Mouse (Mus musculus) intestine, embryonic 14.5 days (tissue): ENCODE data around the gene Myo16. TPM values are rescaled to one million over a fixed set of nuclear protein-coding genes. Genes with fewer than 3 reads are reported as not detected.
A peak's percentile ranks its signal among the peaks of the same experiment; 100 is the strongest.

Experiments
- ATAC-seq: fragments of 200-750 bp; cut with Nextera tagmentation; replicated peaks from 2 replicates; pipeline ENCODE4 v1.8.0; 2017; ENCODE audit warnings: low read depth, moderate number of reproducible peaks, moderate TSS enrichment, moderate library complexity; ENCODE audit not compliant: low FRiP score, low TSS enrichment
- DNase-seq: peaks from one replicate; pipeline ENCODE4 v3.0.0-alpha.2; 2018; ENCODE audit warnings: low spot score
- H3K27ac ChIP-seq: fragments of 300-500 bp; sonication (generic); 2 replicates; pipeline ENCODE4 v1.5.1; 2014; ENCODE audit warnings: low read depth, mild to moderate bottlenecking, control low read depth
- H3K27me3 ChIP-seq: fragments of 300-500 bp; sonication (generic); replicated peaks from 2 replicates; pipeline ENCODE4 v1.6.1; 2014; ENCODE audit warnings: low read length, control low read depth; ENCODE audit not compliant: control insufficient read depth, insufficient read depth
- H3K36me3 ChIP-seq: fragments of 300-500 bp; sonication (generic); 2 replicates; pipeline ENCODE4 v1.6.1; 2014; ENCODE audit warnings: low read length, control low read depth; ENCODE audit not compliant: control insufficient read depth, insufficient read depth
- H3K4me1 ChIP-seq: fragments of 300-500 bp; sonication (generic); replicated peaks from 2 replicates; pipeline ENCODE4 v1.6.1; 2014; ENCODE audit warnings: low read length, control low read depth, mixed read lengths; ENCODE audit not compliant: control insufficient read depth, insufficient read depth
- H3K4me2 ChIP-seq: fragments of 300-500 bp; sonication (generic); 2 replicates; pipeline ENCODE4 v1.6.1; 2014; ENCODE audit warnings: low read length
- H3K4me3 ChIP-seq: fragments of 300-500 bp; sonication (generic); 2 replicates; pipeline ENCODE4 v1.5.1; 2014; ENCODE audit warnings: low read depth, low read length, control low read depth, mixed read lengths
- H3K9ac ChIP-seq: fragments of 300-500 bp; sonication (generic); 2 replicates; pipeline ENCODE4 v1.6.1; 2014; ENCODE audit warnings: mild to moderate bottlenecking, low read length
- H3K9me3 ChIP-seq: fragments of 300-500 bp; sonication (generic); 2 replicates; pipeline ENCODE4 v1.6.1; 2016; ENCODE audit warnings: low read length, control low read depth; ENCODE audit not compliant: control insufficient read depth
- WGBS: fragments of 180-500 bp; shearing (Covaris S2); extraction: QIAGEN DNeasy Blood & Tissue Kit; methylation state at CpG from one replicate; pipeline ENCODE4 v1.1.7; 2014; 5-methylcytosine and 5-hydroxymethylcytosine counted together
- polyA plus RNA-seq: library from polyadenylated mRNA; unstranded; fragments of >200 nt; fragmentation: Nextera tagmentation; extraction: Ambion mirVana; gene quantifications from 2 replicates; pipeline ENCODE4 v1.2.1, GENCODE M21; 2014

Myo16 gene
- polyA plus RNA-seq, 1 experiment from 2014 or later, result 0.26 TPM

DNA sequence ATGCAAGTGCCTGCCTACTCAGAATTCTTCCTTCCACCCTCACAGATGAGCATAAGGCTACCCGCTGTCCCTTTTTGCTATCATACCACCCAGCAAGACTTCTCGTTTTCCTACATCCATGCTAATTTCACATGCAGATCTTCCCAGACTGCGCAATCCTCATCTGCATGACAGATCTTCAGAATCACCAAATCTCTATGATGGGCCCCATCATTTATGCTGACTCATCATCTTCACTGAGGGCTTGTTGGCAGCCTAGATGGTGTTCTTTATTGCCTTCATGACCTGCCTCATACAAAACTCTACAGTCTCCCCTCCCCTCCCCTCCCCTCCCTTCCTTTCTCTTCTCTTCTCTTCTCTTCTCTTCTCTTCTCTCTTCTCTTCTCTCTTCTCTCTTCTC is 395.7 kb downstream of the Myo16 start:
- no peak overlapping the region for H3K4me2 ChIP-seq
- no peaks in the 10 kb centered on the region for H3K4me1 ChIP-seq
- no peaks in the 10 kb centered on the region for H3K36me3 ChIP-seq
- no peaks in the 10 kb centered on the region for H3K27me3 ChIP-seq
- ATAC-seq, result no peak
- no peak overlapping the region for H3K27ac ChIP-seq
- H3K4me3 ChIP-seq, result no peak overlapping the region
- no peak for DNase-seq
- H3K9me3 ChIP-seq, result no peaks in the 10 kb centered on the region
- H3K9ac ChIP-seq, result no peak overlapping the region
- 96% methylated on average over 3 of the region's 3 CpGs for WGBS

DNA sequence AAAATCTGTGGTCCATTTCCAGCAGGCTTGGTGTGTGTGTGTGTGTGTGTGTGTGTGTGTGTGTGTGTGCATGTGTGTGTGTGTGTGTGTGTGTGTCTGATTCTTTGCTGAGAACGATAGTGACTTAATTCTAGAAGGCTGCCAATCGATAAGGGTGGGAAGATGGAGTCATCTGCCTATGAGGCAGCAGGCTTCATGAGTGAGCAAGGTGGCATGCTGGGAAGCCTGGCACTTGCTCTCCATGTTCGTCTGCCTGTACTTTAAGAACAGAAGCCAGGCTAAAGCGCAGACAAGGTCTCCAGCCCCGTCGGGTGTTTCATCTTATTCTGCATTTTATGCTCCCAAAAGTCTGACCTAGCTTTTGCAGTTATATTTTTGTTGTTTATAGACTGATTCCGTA is 404.2 kb downstream of the Myo16 start:
- Histone ChIP-seq H3K36me3 (no peaks in the 10 kb centered on the region), H3K9ac (no peak overlapping the region), H3K4me2 (no peak overlapping the region), H3K4me3 (no peak overlapping the region), H3K27ac (no peak overlapping the region), H3K27me3 (no peaks in the 10 kb centered on the region), H3K4me1 (no peaks in the 10 kb centered on the region), H3K9me3 (no peaks in the 10 kb centered on the region)
- 82% methylated on average over 7 of the region's 7 CpGs for WGBS
- ATAC-seq (no peak), DNase-seq (no peak)

DNA sequence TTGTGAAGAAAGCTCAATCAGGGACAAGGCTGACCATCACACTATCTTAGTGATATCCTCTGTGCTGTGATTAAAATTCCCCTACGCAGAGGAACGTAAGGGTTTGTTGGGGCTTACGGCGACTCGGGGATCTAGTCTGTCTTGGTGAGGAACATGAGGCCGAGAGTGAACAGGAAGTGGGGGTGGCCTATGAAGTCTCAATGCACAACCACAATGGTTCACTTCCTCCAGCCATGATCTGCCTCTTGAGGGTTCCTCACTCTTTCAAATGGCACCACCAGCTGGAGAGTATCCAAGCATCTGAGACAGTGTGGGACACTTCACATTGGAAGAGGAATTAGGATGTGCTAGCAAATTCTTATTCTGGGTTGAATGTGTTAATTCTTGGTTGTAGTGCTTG is 405.8 kb downstream of the Myo16 start:
- DNase-seq (no peak), ATAC-seq (no peak)
- Histone ChIP-seq H3K27ac (no peak overlapping the region), H3K9me3 (no peaks in the 10 kb centered on the region), H3K4me1 (no peaks in the 10 kb centered on the region), H3K27me3 (no peaks in the 10 kb centered on the region), H3K9ac (no peak overlapping the region), H3K36me3 (no peaks in the 10 kb centered on the region), H3K4me3 (no peak overlapping the region), H3K4me2 (no peak overlapping the region)
- WGBS, result 84% methylated on average over 6 of the region's 6 CpGs

GRCm38 (mm10) chr8:10561616-10562015 is 407.9 kb downstream of the Myo16 start:
- DNase-seq, result no peak
- 77% methylated on average over 5 of the region's 5 CpGs for WGBS
- H3K9me3 ChIP-seq, result no peaks in the 10 kb centered on the region
- H3K36me3 ChIP-seq, result no peaks in the 10 kb centered on the region
- H3K4me2 ChIP-seq, result no peak overlapping the region
- no peaks in the 10 kb centered on the region for H3K27me3 ChIP-seq
- H3K27ac ChIP-seq, result no peak overlapping the region
- H3K4me1 ChIP-seq, result no peaks in the 10 kb centered on the region
- ATAC-seq, result no peak
- H3K9ac ChIP-seq, result no peak overlapping the region
- no peak overlapping the region for H3K4me3 ChIP-seq

DNA sequence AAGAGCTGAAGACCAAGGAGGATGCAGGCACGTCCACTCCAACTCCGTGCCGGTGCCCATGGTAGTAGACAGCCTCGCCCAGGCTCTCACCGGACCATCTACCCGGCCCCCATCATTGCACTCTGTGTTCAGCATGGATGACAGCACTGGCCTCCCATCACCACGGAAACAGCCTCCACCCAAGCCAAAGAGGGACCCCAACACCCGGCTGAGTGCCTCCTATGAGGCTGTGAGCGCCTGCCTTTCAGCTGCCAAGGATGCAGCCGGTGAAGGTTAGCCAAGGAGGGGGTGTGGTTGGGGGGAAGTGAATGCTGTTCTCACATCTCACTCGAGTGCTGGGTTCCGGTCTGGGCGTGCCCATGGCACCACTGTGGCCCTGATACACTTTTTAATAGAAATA is 408.3 kb downstream of the Myo16 start:
- 83% methylated on average over 13 of the region's 13 CpGs for WGBS
- DNase-seq (no peak), ATAC-seq (no peak)
- no peak overlapping the region for H3K9ac ChIP-seq
- H3K4me2 ChIP-seq, result no peak overlapping the region
- no peaks in the 10 kb centered on the region for H3K4me1 ChIP-seq
- no peak overlapping the region for H3K27ac ChIP-seq
- H3K27me3 ChIP-seq, result no peaks in the 10 kb centered on the region
- no peaks in the 10 kb centered on the region for H3K36me3 ChIP-seq
- no peak overlapping the region for H3K4me3 ChIP-seq
- H3K9me3 ChIP-seq, result no peaks in the 10 kb centered on the region

DNA sequence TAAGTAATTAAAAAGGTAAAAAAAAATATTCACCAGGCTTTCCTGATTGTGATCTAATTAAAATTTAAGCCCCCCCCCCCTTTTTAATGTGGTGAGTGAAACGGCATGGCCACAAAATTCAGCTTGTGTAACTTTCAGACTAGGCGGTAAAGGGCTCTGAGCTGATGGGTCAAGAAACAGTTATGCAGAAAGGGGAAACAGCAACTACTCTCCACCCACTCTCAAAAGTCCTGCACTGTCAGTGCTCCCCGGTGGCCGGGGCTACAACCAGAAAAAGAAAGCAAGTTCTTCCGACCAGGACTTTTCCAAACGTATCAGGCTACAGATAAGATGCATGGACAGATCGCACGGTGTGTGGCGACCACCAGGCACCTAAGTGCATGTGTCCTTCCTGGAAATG is 408.9 kb downstream of the Myo16 start:
- no peak for ATAC-seq
- 88% methylated on average over 9 of the region's 9 CpGs for WGBS

GRCm38 (mm10) chr8:10565231-10566029 is 411.7 kb downstream of the Myo16 start:
- no peak overlapping the region for H3K4me2 ChIP-seq
- ATAC-seq (no peak), DNase-seq (no peak)
- H3K27me3 ChIP-seq, result no peaks in the 10 kb centered on the region
- no peaks in the 10 kb centered on the region for H3K9me3 ChIP-seq
- no peaks in the 10 kb centered on the region for H3K36me3 ChIP-seq
- H3K4me1 ChIP-seq, result no peaks in the 10 kb centered on the region
- H3K4me3 ChIP-seq, result no peak overlapping the region
- H3K27ac ChIP-seq, result no peak overlapping the region
- H3K9ac ChIP-seq, result no peak overlapping the region
- WGBS, result 74% methylated on average over 11 of the region's 11 CpGs

More for the DNA sequence above, 408.9 kb downstream of the Myo16 start:
- no peak overlapping the region for H3K9ac ChIP-seq
- H3K4me1 ChIP-seq, result no peaks in the 10 kb centered on the region
- no peaks in the 10 kb centered on the region for H3K9me3 ChIP-seq
- no peak overlapping the region for H3K4me3 ChIP-seq
- H3K27me3 ChIP-seq, result no peaks in the 10 kb centered on the region
- DNase-seq, result no peak
- H3K36me3 ChIP-seq, result no peaks in the 10 kb centered on the region
- H3K27ac ChIP-seq, result no peak overlapping the region
- H3K4me2 ChIP-seq, result no peak overlapping the region

DNA sequence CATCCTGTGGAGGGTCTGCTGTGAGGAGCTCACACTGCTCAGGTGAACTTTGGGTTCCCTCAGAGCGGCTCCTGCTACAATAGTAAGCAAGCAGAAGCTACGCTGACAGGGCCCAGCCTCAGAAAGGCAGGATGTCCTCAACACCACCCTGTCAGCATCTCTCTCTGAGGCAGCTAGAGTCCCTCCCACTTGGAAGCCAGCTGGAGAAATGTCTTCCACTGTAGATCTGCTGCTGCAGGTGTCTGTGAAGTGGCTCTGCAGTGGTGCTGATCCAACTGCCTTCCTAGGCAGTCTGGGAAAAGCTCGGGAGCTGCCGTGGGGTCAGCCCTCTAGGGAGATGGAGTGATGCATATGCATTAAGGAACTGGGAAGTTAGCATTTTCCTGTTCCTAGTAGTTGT is 414.7 kb downstream of the Myo16 start:
- H3K9me3 ChIP-seq, result no peaks in the 10 kb centered on the region
- H3K4me2 ChIP-seq, result no peak overlapping the region
- ATAC-seq, result no peak
- WGBS, result 72% methylated on average over 4 of the region's 4 CpGs
- no peak overlapping the region for H3K9ac ChIP-seq
- H3K4me3 ChIP-seq, result no peak overlapping the region
- no peaks in the 10 kb centered on the region for H3K4me1 ChIP-seq
- no peak for DNase-seq
- no peaks in the 10 kb centered on the region for H3K27me3 ChIP-seq
- H3K36me3 ChIP-seq, result no peaks in the 10 kb centered on the region
- no peak overlapping the region for H3K27ac ChIP-seq

GRCm38 (mm10) chr8:10574096-10574495 is 420.4 kb downstream of the Myo16 start:
- whole genome bisulfite sequencing, result 13% methylated on average over 6 of the region's 6 CpGs

More at GRCm38 (mm10) chr8:10574096-10574495, 420.4 kb downstream of the Myo16 start:
- no peak overlapping the region for H3K4me3 ChIP-seq
- H3K4me1 ChIP-seq, result no peaks in the 10 kb centered on the region
- H3K27ac ChIP-seq, result no peak overlapping the region
- no peaks in the 10 kb centered on the region for H3K27me3 ChIP-seq
- no peak for ATAC-seq
- H3K9ac ChIP-seq, result no peak overlapping the region
- H3K9me3 ChIP-seq, result no peaks in the 10 kb centered on the region
- H3K4me2 ChIP-seq, result no peak overlapping the region; the same call in 1 of the 2 replicates
- peak; percentile 94 for DNase-seq
- H3K36me3 ChIP-seq, result no peaks in the 10 kb centered on the region
